Mouse (Mus musculus) neural tube, embryonic 11.5 days (tissue): ENCODE results near the gene Jph4. TPM values are rescaled to one million over a fixed set of nuclear protein-coding genes. Genes with fewer than 3 reads are reported as not detected.
A peak's percentile ranks its signal among the peaks of the same experiment; 100 is the strongest.

Source experiments
- ATAC-seq: fragments of 200-750 bp; cut with Nextera tagmentation; 2 replicates; pipeline ENCODE4 v1.8.0; 2017; ENCODE audit warnings: moderate number of reproducible peaks, mild to moderate bottlenecking, moderate TSS enrichment, moderate library complexity; ENCODE audit not compliant: insufficient read depth, low FRiP score, low TSS enrichment
- DNase-seq: peaks from one replicate; pipeline ENCODE4 v3.0.0-alpha.2; 2015; ENCODE audit warnings: low spot score
- H3K27ac ChIP-seq: fragments of 300-500 bp; sonication (generic); 2 replicates; pipeline ENCODE4 v1.5.1; 2014; ENCODE audit warnings: low read depth, mild to moderate bottlenecking, low read length
- H3K27me3 ChIP-seq: fragments of 300-500 bp; sonication (generic); 2 replicates; pipeline ENCODE4 v1.6.1; 2014; ENCODE audit warnings: mild to moderate bottlenecking, low read length, mixed read lengths; ENCODE audit not compliant: control insufficient read depth, insufficient read depth
- H3K36me3 ChIP-seq: fragments of 300-500 bp; sonication (generic); 2 replicates; pipeline ENCODE4 v1.6.1; 2014; ENCODE audit warnings: mild to moderate bottlenecking, low read length, moderate library complexity, mixed read lengths; ENCODE audit not compliant: control insufficient read depth, insufficient read depth
- H3K4me1 ChIP-seq: fragments of 300-500 bp; sonication (generic); 2 replicates; pipeline ENCODE4 v1.6.1; 2014; ENCODE audit warnings: low read length, mixed read lengths; ENCODE audit not compliant: control insufficient read depth, insufficient read depth
- H3K4me2 ChIP-seq: fragments of 300-500 bp; sonication (generic); 2 replicates; pipeline ENCODE4 v1.6.1; 2014; ENCODE audit warnings: low read depth, mild to moderate bottlenecking, moderate library complexity
- H3K4me3 ChIP-seq: fragments of 300-500 bp; sonication (generic); 2 replicates; pipeline ENCODE4 v1.5.1; 2014; ENCODE audit warnings: low read depth, low read length
- H3K9ac ChIP-seq: fragments of 300-500 bp; sonication (generic); 2 replicates; pipeline ENCODE4 v1.6.1; 2014; ENCODE audit warnings: mild to moderate bottlenecking, low read length
- H3K9me3 ChIP-seq: fragments of 300-500 bp; sonication (generic); 2 replicates; pipeline ENCODE4 v1.6.1; 2016; ENCODE audit warnings: low read length; ENCODE audit not compliant: control insufficient read depth
- WGBS: fragments of 180-500 bp; shearing (Covaris S2); extraction: QIAGEN DNeasy Blood & Tissue Kit; methylation state at CpG from one replicate; pipeline ENCODE4 v1.1.7; 2014; 5-methylcytosine and 5-hydroxymethylcytosine counted together
- polyA plus RNA-seq: library from polyadenylated mRNA; unstranded; fragments of >200 nt; fragmentation: Nextera tagmentation; extraction: Ambion mirVana; gene quantifications from 2 replicates; pipeline ENCODE4 v1.2.1, GENCODE M21; 2014

Gene Jph4
- polyA plus RNA-seq, 1 experiment from 2014 or later: 3.8 TPM

DNA sequence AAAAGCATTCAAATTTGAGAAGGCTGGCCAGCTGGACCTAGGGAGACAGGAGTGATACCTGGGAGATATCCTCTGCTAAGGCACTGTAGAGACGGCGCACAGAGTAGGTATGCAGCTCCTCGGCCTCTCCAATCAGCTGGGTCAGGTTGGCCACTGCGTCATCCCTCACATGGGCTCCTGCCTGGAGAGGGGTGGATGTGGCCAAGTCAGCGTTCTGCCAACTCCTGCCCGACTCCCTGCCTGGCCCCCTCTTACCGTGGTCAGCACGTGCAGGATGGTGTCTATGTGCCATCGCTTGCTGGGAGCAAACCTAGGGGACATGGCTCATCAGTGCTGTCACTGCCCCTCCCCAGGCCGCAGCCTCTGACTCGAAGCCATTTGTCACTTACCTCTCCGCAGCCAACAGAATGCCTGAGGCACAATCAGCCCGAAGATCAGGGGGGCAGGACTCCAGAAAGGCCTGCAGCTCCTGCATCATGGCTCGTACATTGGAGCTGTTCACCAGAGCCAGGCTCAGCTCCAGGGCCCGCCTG is 14.4 kb downstream of the Jph4 start:
- H3K27ac ChIP-seq: no peak overlapping the region
- no peaks in the 10 kb centered on the region for H3K36me3 ChIP-seq
- DNase-seq: no peak
- H3K27me3 ChIP-seq: no peaks in the 10 kb centered on the region
- H3K9me3 ChIP-seq: no peaks in the 10 kb centered on the region
- peaks cover 6% of the 10 kb centered on the region for H3K4me1 ChIP-seq
- no peak overlapping the region for H3K4me2 ChIP-seq
- no peak for ATAC-seq
- H3K9ac ChIP-seq: no peak overlapping the region
- no peak overlapping the region for H3K4me3 ChIP-seq
- WGBS: 81% methylated on average over 15 of the region's 15 CpGs

DNA sequence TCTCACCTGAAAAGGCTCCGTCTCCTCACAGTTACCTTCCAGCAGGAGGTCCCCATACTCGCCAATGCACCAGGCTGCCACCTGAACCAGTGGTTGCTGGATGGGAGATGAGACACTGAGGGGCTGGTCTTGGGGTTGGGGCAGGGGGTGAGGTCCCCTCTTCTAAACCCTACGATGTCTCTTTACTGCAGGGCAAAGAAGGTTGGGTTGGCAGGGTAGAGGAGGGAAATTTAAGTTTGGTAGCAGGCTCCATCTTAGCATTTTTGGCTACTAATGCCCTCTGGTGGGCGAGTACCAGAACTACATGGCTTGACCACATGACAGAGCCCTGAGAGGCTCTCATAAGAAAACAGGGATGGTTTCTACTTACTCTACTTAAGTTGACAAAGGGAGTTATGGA is 15.1 kb downstream of the Jph4 start:
- no peak overlapping the region for H3K4me3 ChIP-seq
- no peak overlapping the region for H3K27ac ChIP-seq
- ATAC-seq: no peak
- H3K9me3 ChIP-seq: no peaks in the 10 kb centered on the region
- no peak overlapping the region for H3K9ac ChIP-seq
- H3K4me1 ChIP-seq: peaks cover 9% of the 10 kb centered on the region
- peak; percentile 70 for DNase-seq
- WGBS: 50% methylated on average over 4 of the region's 4 CpGs
- H3K4me2 ChIP-seq: no peak overlapping the region
- H3K36me3 ChIP-seq: no peaks in the 10 kb centered on the region
- H3K27me3 ChIP-seq: no peaks in the 10 kb centered on the region

DNA sequence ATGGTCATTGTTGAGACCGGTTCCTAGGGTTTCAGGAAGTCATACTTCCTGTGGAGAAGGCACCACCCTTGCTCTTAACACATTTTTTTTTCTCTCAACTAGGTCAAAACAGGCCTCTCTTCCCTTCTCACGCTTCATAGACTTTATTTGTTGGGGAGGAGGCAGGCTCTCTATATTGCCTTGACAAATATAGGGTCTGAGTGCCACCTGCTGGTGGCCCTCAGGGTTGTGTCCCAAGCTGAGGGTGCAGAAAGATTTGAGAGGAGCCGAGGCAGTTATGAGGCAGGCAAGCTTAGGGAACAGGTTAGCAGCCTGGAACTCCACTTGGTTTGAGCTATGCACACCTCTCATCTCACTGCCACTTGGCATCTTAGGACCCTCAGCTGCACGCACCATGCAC is 18.7 kb downstream of the Jph4 start:
- H3K36me3 ChIP-seq: no peaks in the 10 kb centered on the region
- H3K27me3 ChIP-seq: no peaks in the 10 kb centered on the region
- peak; percentile 54 for DNase-seq
- no peak overlapping the region for H3K27ac ChIP-seq
- H3K4me3 ChIP-seq: no peak overlapping the region
- H3K4me1 ChIP-seq: peaks cover 15% of the 10 kb centered on the region
- 65% methylated on average over 4 of the region's 4 CpGs for WGBS
- H3K9me3 ChIP-seq: no peaks in the 10 kb centered on the region
- no peak for ATAC-seq
- no peak overlapping the region for H3K4me2 ChIP-seq
- H3K9ac ChIP-seq: no peak overlapping the region

DNA sequence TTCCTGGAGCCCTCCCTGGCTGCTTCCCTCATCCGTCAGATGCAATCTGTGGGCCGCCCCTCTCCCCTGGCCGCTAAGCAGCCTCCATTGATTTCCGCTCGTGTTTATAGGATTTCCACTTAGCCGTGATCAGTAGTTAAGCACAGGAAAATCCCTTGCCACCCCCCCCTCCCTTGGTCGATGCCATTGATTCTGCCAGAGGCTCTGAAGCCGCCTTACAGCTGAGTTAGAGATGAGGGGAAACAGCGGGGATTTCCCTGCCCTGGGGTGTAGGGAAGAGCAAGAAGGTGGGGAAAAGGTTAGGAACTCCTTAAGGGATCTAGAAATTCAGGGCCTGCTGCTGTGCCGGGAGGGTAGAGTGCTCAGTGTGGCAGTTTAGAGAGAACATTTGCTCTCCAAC is 19.1 kb downstream of the Jph4 start:
- DNase-seq (no peak), ATAC-seq (no peak)
- Histone ChIP-seq H3K36me3 (no peaks in the 10 kb centered on the region), H3K27ac (no peak overlapping the region), H3K4me2 (no peak overlapping the region), H3K4me1 (peaks cover 15% of the 10 kb centered on the region), H3K9me3 (no peaks in the 10 kb centered on the region), H3K4me3 (no peak overlapping the region), H3K27me3 (no peaks in the 10 kb centered on the region), H3K9ac (no peak overlapping the region)
- WGBS: 79% methylated on average over 10 of the region's 10 CpGs

DNA sequence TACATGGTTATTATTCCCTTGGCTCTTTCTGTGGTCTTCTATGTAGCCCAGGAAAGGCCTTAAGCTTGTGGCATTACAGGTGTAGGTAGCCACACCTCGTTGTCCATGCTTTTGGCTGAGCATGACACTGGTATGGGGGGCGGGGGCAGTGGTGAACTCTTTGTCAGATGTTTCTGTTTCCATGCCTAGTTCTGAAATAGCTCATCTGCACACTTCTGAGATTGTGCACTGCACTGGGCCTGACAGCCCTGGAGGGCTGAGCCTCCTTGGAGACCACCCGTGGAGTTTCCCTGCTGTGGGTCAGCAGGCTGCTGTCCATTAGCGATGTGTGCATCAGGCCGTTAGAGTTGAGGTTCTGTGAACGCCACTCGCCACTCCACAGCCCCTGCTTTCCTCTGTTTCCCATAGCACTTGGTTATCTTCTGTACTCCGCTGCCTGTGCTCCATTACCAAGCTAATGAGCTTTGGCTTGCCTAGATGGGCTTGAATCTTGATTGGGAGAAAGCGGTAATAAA is 20.1 kb downstream of the Jph4 start:
- Histone ChIP-seq H3K4me3 (no peak overlapping the region), H3K36me3 (no peaks in the 10 kb centered on the region), H3K27me3 (no peaks in the 10 kb centered on the region), H3K9me3 (no peaks in the 10 kb centered on the region), H3K4me2 (peak overlapping the region; percentile 10; the same call in 1 of the 2 replicates), H3K27ac (no peak overlapping the region), H3K4me1 (peaks cover 15% of the 10 kb centered on the region), H3K9ac (peak overlapping the region; percentile 35; the same call in 1 of the 2 replicates)
- WGBS: 59% methylated on average over 9 of the region's 9 CpGs
- DNase-seq (no peak), ATAC-seq (no peak)

DNA sequence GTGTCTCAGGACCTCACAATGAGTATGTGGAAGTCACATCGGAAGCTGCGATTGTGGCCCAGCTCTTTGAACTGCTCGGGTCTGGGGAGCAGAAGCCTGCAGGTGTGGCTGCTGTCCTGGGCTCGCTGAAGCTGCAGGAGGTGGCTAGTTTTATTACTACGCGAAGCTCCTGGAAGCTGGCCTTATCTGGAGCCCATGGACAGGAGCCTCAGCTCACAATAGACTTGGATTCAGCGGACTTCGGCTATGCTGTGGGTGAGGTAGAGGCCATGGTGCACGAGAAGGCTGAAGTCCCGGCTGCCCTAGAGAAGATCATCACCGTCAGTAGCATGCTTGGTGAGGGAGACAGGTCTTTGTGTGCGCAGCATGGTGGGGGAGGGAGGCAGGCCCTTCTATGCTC is 21.1 kb downstream of the Jph4 start:
- Histone ChIP-seq H3K4me2 (peak overlapping the region; percentile 75), H3K9ac (peak overlapping the region; percentile 56)

DNA sequence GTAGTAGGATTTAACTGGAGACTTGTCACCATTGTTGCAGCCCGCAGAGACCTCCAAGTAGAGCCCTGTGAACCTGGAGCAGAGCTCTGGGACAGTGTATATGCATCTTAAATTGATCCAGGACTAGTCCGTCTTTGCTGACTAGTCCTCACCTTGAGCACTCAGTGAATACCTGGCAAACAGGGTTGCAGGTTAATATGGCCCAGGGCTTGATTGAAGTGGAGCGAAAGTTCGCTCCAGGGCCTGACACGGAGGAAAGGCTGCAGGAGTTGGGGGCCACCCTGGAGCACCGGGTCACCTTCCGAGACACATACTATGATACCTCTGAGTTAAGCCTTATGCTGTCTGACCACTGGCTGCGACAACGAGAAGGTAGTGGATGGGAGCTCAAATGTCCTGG is 21.5 kb downstream of the Jph4 start:
- DNase-seq (no peak), ATAC-seq (no peak)
- Histone ChIP-seq H3K27me3 (no peaks in the 10 kb centered on the region), H3K36me3 (no peaks in the 10 kb centered on the region), H3K4me1 (peaks cover 24% of the 10 kb centered on the region), H3K4me3 (peak overlapping the region; percentile 39), H3K9ac (peak overlapping the region; percentile 56), H3K27ac (peak overlapping the region; percentile 14), H3K9me3 (no peaks in the 10 kb centered on the region), H3K4me2 (peak overlapping the region; percentile 75)
- WGBS: 58% methylated on average over 9 of the region's 9 CpGs

More for the DNA sequence above, 21.1 kb downstream of the Jph4 start:
- Histone ChIP-seq H3K27ac (no peak overlapping the region), H3K36me3 (no peaks in the 10 kb centered on the region), H3K4me1 (peaks cover 23% of the 10 kb centered on the region), H3K4me3 (peak overlapping the region; percentile 39), H3K27me3 (no peaks in the 10 kb centered on the region), H3K9me3 (no peaks in the 10 kb centered on the region)
- ATAC-seq: no peak
- DNase-seq: no peak
- WGBS: 65% methylated on average over 12 of the region's 12 CpGs

DNA sequence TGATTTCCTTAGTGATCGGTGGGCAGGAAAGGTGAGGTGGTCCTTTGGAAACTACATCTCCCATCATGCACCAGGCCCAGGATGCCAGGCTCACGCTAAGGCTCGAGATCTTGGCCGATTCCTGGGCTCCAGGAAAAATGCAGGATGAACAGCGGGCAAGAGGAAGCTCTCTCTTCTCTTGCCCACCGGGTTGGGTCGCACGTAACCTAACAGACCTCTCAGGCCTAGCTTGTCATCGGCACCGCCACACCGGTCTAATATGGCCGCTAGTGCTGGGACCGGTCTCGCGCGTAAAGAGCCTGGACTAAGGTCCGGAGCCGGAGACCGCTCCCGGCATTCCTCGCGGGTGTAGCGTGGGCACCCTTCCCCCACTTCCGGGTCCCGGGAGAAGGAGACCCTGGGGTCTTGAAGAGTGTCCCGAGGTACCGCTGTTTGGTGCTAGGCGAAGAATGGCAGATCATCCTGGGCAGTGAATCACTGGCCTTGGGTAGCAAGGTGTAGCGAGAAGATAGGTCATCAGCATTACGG is 22.0 kb downstream of the Jph4 start, which contains the start of gene Thtpa:
Gene Thtpa (plus strand): TSS at position 81 of the 528 bp plus-strand sequence.
- Histone ChIP-seq H3K36me3 (no peaks in the 10 kb centered on the region), H3K4me1 (peaks cover 29% of the 10 kb centered on the region), H3K4me2 (peak within 1 kb of the TSS; percentile 75), H3K27me3 (no peaks in the 10 kb centered on the region), H3K4me3 (peak within 1 kb of the TSS; percentile 39), H3K9me3 (no peaks in the 10 kb centered on the region), H3K9ac (peak within 1 kb of the TSS; percentile 56), H3K27ac (peak within 1 kb of the TSS; percentile 14)
- DNase-seq: peak; percentile 89
- 3% methylated on average over 30 of the region's 30 CpGs for WGBS
- ATAC-seq: peak; percentile 58

DNA sequence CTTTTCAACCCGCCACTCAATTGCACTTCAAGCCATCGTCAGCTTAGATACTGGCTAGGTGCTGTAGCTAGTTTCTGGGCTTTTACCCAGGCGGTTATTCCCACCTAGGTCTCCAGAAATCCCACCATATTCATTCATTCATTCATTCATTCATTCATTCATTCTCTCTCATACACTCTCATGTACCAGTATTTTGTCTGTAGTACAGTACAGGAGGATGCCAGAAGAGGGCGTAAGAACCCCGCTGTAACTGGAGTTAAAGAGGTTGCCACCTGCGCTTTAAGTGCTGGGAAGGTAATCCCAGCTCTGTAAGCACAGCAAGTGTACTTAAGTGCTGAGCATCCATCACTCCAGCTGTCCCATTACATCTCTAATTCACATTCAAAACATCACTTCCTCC is 22.8 kb downstream of the Jph4 start:
- Histone ChIP-seq H3K36me3 (no peaks in the 10 kb centered on the region), H3K27ac (no peak overlapping the region), H3K4me3 (no peak overlapping the region), H3K27me3 (no peaks in the 10 kb centered on the region), H3K9me3 (no peaks in the 10 kb centered on the region), H3K4me2 (no peak overlapping the region), H3K9ac (no peak overlapping the region), H3K4me1 (peaks cover 37% of the 10 kb centered on the region)
- 41% methylated on average over 6 of the region's 6 CpGs for WGBS
- ATAC-seq (no peak), DNase-seq (no peak)
